Mouse (Mus musculus): ENCODE results near the gene F11. TPM values are rescaled to one million over a fixed set of nuclear protein-coding genes. Genes with fewer than 3 reads are reported as not detected.
A peak's percentile ranks its signal among the peaks of the same experiment; 100 is the strongest.

The F11 gene
- polyA plus RNA-seq, 1 experiment from 2014 or later = 1.5 TPM

GRCm38 (mm10) chr8:45238282-45238681 is 23.5 kb downstream of the F11 start:
- H3K27me3 ChIP-seq (replicated peaks) = no peaks in the 10 kb centered on the region
- H3K4me2 ChIP-seq = no peak overlapping the region
- H3K4me1 ChIP-seq = peaks cover 3% of the 10 kb centered on the region; the same call in 1 of the 2 replicates
- ATAC-seq (ENCODE audit: insufficient read depth, low FRiP score, low read depth) = no peak
- H3K36me3 ChIP-seq = no peaks in the 10 kb centered on the region
- 24% methylated on average over 3 of the region's 3 CpGs for WGBS
- H3K9me3 ChIP-seq = no peaks in the 10 kb centered on the region
- no peak overlapping the region for H3K4me3 ChIP-seq (replicated peaks)
- H3K9ac ChIP-seq = no peak overlapping the region
- H3K27ac ChIP-seq = no peak overlapping the region

GRCm38 (mm10) chr8:45236164-45236912 is 25.5 kb downstream of the F11 start:
- peak; percentile 40; the same call in 1 of the 2 replicates for ATAC-seq (ENCODE audit: insufficient read depth, low FRiP score, low read depth)
- 21% methylated on average over 14 of the region's 14 CpGs for WGBS
- H3K27me3 ChIP-seq (replicated peaks) = no peaks in the 10 kb centered on the region
- peak overlapping the region; percentile 41 for H3K4me2 ChIP-seq
- no peak overlapping the region for H3K4me3 ChIP-seq (replicated peaks)
- no peak overlapping the region for H3K27ac ChIP-seq
- no peaks in the 10 kb centered on the region for H3K9me3 ChIP-seq
- no peak overlapping the region for H3K9ac ChIP-seq
- no peaks in the 10 kb centered on the region for H3K36me3 ChIP-seq
- H3K4me1 ChIP-seq = peaks cover 3% of the 10 kb centered on the region; the same call in 1 of the 2 replicates

- Histone ChIP-seq H3K9me3 (no peaks in the 10 kb centered on the region), H3K27me3 (replicated peaks) (no peaks in the 10 kb centered on the region), H3K4me3 (replicated peaks) (no peak overlapping the region), H3K36me3 (no peaks in the 10 kb centered on the region), H3K9ac (no peak overlapping the region), H3K4me1 (peaks cover 3% of the 10 kb centered on the region; the same call in 1 of the 2 replicates), H3K27ac (no peak overlapping the region), H3K4me2 (no peak overlapping the region)
- 86% methylated on average over 6 of the region's 6 CpGs for WGBS
- no peak for ATAC-seq (ENCODE audit: insufficient read depth, low FRiP score, low read depth)
Measured at GRCm38 (mm10) chr8:45235228-45235627, 26.6 kb downstream of the F11 start.

- Histone ChIP-seq H3K36me3 (no peaks in the 10 kb centered on the region), H3K4me3 (replicated peaks) (no peak overlapping the region), H3K4me1 (peaks cover 3% of the 10 kb centered on the region; the same call in 1 of the 2 replicates), H3K9ac (no peak overlapping the region), H3K27me3 (replicated peaks) (no peaks in the 10 kb centered on the region), H3K9me3 (no peaks in the 10 kb centered on the region), H3K27ac (no peak overlapping the region), H3K4me2 (no peak overlapping the region)
- ATAC-seq (ENCODE audit: insufficient read depth, low FRiP score, low read depth) = no peak
- 70% methylated on average over 3 of the region's 3 CpGs for WGBS
Measured at GRCm38 (mm10) chr8:45233256-45233655, 28.6 kb downstream of the F11 start.

- whole genome bisulfite sequencing = 53% methylated on average over 6 of the region's 6 CpGs
- no peaks in the 10 kb centered on the region for H3K36me3 ChIP-seq
- no peaks in the 10 kb centered on the region for H3K27me3 ChIP-seq (replicated peaks)
- H3K4me2 ChIP-seq = no peak overlapping the region
- no peak overlapping the region for H3K9ac ChIP-seq
- no peak for ATAC-seq (ENCODE audit: insufficient read depth, low FRiP score, low read depth)
- H3K4me1 ChIP-seq = no peaks in the 10 kb centered on the region
- H3K9me3 ChIP-seq = no peaks in the 10 kb centered on the region
- H3K27ac ChIP-seq = no peak overlapping the region
- no peak overlapping the region for H3K4me3 ChIP-seq (replicated peaks)
Measured at GRCm38 (mm10) chr8:45202476-45202875, 59.4 kb downstream of the F11 start.

- ATAC-seq (ENCODE audit: insufficient read depth, low FRiP score, low read depth) = no peak; the same call in 1 of the 2 replicates
- Histone ChIP-seq H3K4me2 (no peak overlapping the region), H3K27me3 (replicated peaks) (no peaks in the 10 kb centered on the region), H3K9me3 (no peaks in the 10 kb centered on the region), H3K27ac (no peak overlapping the region), H3K9ac (no peak overlapping the region), H3K4me1 (no peaks in the 10 kb centered on the region), H3K4me3 (replicated peaks) (no peak overlapping the region), H3K36me3 (no peaks in the 10 kb centered on the region)
- WGBS = 32% methylated on average over 5 of the region's 5 CpGs
Measured at GRCm38 (mm10) chr8:45201605-45202004, 60.2 kb downstream of the F11 start.

GRCm38 (mm10) chr8:45197294-45197693 is 64.5 kb downstream of the F11 start:
- Histone ChIP-seq H3K4me2 (no peak overlapping the region), H3K9ac (no peak overlapping the region), H3K4me1 (no peaks in the 10 kb centered on the region), H3K4me3 (replicated peaks) (no peak overlapping the region), H3K27me3 (replicated peaks) (no peaks in the 10 kb centered on the region), H3K36me3 (no peaks in the 10 kb centered on the region), H3K9me3 (no peaks in the 10 kb centered on the region), H3K27ac (no peak overlapping the region)
- WGBS = 66% methylated on average over 5 of the region's 5 CpGs
- no peak for ATAC-seq (ENCODE audit: insufficient read depth, low FRiP score, low read depth)

GRCm38 (mm10) chr8:45195954-45196526 is 65.8 kb downstream of the F11 start:
- Histone ChIP-seq H3K4me2 (no peak overlapping the region), H3K27ac (no peak overlapping the region), H3K9ac (no peak overlapping the region), H3K4me3 (replicated peaks) (no peak overlapping the region), H3K27me3 (replicated peaks) (no peaks in the 10 kb centered on the region), H3K9me3 (no peaks in the 10 kb centered on the region), H3K4me1 (no peaks in the 10 kb centered on the region), H3K36me3 (no peaks in the 10 kb centered on the region)
- no peak for ATAC-seq (ENCODE audit: insufficient read depth, low FRiP score, low read depth)
- 71% methylated on average over 8 of the region's 8 CpGs for WGBS

Other genes starting within 250 kb of the F11 start
- gene Mtnr1a, start 192.9 kb downstream of the F11 start, polyA plus RNA-seq (2015; fragmentation: Nextera tagmentation; extraction: Ambion mirVana) = 0.35 and 0.54 TPM in 2 replicates
- gene Klkb1, start 32.8 kb upstream of the F11 start, polyA plus RNA-seq (2015; fragmentation: Nextera tagmentation; extraction: Ambion mirVana) = 0.21 and 0.44 TPM in 2 replicates
- gene Gm45753, start 46.4 kb upstream of the F11 start, polyA plus RNA-seq (2015; fragmentation: Nextera tagmentation; extraction: Ambion mirVana) = 0.32 and 1.2 TPM in 2 replicates
- gene Cyp4v3, start 71.2 kb upstream of the F11 start, polyA plus RNA-seq (2015; fragmentation: Nextera tagmentation; extraction: Ambion mirVana) = 3.6 and 4.5 TPM in 2 replicates
- 18.3 and 24.8 TPM in 2 replicates for gene Fam149a, start 120.3 kb upstream of the F11 start, polyA plus RNA-seq (2015; fragmentation: Nextera tagmentation; extraction: Ambion mirVana)
- gene Tlr3, start 149.0 kb upstream of the F11 start, polyA plus RNA-seq (2015; fragmentation: Nextera tagmentation; extraction: Ambion mirVana) = 3.0 and 3.6 TPM in 2 replicates
- gene Sorbs2, start 245.8 kb upstream of the F11 start, polyA plus RNA-seq (2015; fragmentation: Nextera tagmentation; extraction: Ambion mirVana) = 25.9 and 28.8 TPM in 2 replicates

Measured in stomach, embryonic 15.5 days (tissue).